Mouse (Mus musculus) liver, adult 2 months (tissue): ENCODE results near the gene Mrgprh.

Experiments
- CTCF ChIP-seq: fragments of 200-500 bp; IDR thresholded peaks from 2 replicates; pipeline ENCODE4 v1.5.1; 2011; ENCODE audit warnings: low read depth, low read length, control low read depth
- POLR2A ChIP-seq: fragments of 200-500 bp; IDR thresholded peaks from 2 replicates; pipeline ENCODE4 v1.6.1; 2011; ENCODE audit warnings: low read length, control low read depth; ENCODE audit not compliant: insufficient read depth; ENCODE audit errors: extremely low read depth

DNA sequence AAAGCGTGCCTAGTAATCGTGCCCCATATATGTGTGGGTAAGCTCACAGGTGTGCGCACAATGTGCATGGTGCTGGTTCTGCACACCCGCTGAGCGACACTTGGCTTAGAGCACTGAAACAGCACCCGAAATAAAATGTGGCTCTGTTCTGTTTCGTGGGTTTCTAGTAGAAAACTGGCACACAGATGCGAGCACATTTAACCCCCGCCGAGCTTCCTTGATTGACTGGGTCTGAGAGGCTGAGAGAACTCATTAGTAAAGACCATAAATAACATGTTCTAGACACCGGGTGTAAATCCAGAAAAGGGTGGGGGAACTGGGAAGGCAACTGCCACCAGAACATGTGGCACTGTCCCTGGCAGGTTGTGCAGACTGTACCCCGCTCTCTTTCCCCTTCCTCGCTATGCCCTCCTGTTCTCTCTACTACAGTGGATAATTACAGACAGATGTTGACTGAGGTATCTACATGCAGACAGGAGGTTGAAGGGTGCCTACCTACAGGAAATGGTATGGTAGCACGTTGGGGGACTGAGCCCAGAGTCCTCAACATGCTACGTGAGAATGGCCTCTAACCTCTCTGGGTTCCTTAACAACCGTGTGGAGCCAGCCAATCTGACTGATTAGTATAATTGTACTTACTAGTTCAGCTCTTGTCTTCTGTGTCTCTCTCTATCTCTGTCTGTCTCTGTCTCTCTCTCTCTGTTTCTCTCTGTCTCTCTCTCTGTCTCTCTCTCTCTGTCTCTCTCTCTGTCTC, 3.4 kb upstream of the Mrgprh start:
- TF ChIP-seq CTCF (no peak), POLR2A (no peak)
